Mouse (Mus musculus) E14TG2a.4 (cell line): ENCODE measurements around the gene Cacng8.

Experiments
- CTCF ChIP-seq: conservative IDR thresholded peaks from 2 replicates; pipeline ENCODE4 v1.5.1; 2014; ENCODE audit warnings: low read length
- NANOG ChIP-seq: IDR thresholded peaks from 2 replicates; pipeline ENCODE4 v1.6.1; 2014; ENCODE audit warnings: borderline replicate concordance, low read length, mixed read lengths
- POU5F1 ChIP-seq: IDR thresholded peaks from 2 replicates; pipeline ENCODE4 v1.6.1; 2014; ENCODE audit warnings: low read length, borderline replicate concordance

- TF ChIP-seq CTCF (no peak), POU5F1 (no peak), NANOG (no peak)
Measured at GRCm38 (mm10) chr7:3386036-3386730, 4.3 kb upstream of the Cacng8 start.
